Mouse (Mus musculus) adrenal gland, adult 18-20 months (tissue): Measurements from ENCODE around the gene Cfap126. TPM values are rescaled to one million over a fixed set of nuclear protein-coding genes. Genes with fewer than 3 reads are reported as not detected.

ENCODE experiments used
- DNase-seq, 2 experiments: peaks; one replicate each; pipeline ENCODE4 v3.0.0; 2021 to 2022; ENCODE audit warnings: low spot score in 2 of 2
- total RNA-seq, 2 experiments: library from RNA; stranded (reverse); gene quantifications; 1 replicate in 1 of 2; 2 replicates in 1 of 2; pipeline ENCODE4 v1.2.3; 2021

Gene Cfap126
- total RNA-seq, 2 experiments from 2014 or later = 3.0 to 4.2 TPM

DNA sequence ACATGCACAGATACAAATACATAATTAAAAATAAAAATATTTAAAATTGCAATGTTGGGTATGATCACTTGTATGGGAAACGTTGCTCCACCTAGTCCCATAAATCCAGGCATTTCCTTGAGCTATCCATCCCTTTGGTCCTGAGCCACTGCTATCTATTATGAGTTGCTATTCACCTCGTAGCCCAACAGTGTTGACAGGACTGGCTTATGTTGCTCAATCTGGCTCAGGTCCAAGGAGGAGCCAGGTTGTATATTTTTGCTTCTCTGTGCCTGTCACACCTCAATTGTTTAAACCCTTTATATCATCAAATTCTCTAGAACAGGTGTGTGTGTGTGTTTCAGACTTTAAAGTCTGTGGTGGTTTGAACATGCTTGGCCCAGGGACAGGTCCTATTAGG, 23.0 kb upstream of the Cfap126 start:
- DNase-seq = no peak

DNA sequence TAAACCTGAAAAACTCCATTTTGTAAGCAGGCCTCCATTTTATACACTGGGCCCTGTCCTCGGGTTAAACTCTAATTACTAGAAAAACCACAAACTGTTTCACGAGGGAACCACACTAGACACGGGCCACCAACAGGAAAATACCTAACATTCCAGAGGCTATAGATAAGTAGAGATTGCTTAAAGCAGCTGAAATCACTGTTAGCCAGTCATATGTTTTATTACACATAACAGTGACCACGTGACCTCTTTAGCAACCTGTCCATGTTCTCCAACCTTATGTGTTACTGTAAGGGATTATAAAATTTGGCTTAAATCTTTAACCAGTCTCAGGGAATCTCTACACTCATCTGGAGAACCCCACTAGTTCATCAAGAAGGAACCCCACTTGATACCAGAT, 19.3 kb upstream of the Cfap126 start:
- DNase-seq = no peak

DNA sequence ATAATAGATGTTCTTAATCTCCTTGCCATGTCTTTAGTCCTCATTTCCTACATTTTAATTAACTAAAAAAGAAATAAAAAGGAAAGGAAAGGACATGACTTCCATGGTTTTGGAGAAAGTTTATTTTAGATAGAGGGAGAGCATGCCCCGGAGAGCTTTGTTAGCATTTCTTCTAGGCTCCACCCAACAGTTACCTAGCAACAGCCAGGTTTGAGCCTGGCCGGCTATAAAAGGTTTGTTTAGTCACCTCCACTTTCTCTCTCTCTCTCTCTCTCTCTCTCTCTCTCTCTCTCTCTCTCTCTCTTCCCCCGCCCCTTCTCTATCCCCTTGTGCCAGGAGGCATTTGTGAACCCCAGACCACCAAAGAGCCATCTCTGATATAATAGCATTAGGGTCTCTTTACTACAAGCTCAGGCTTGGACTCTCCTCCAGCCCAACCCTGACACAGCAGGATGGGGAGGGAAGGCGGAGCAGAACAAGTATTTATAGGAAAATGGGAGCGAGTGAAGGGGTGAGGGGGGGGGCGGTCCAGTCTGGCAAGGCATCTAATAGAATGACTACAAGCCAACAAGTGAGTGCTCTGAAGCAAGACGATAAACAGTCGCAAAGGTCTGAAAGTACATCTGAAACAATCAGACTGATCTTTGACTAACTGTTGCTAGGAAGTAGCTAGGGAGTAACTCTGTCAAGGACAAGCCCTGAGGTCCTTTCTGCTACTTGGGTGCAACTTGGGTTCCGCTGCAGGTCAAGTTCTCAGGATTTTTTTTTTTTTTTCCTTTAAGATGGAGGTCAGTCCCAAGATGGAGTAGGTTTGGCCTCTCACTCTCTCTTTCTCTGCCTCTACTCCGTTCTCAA, 17.4 kb upstream of the Cfap126 start:
- DNase-seq = no peak

DNA sequence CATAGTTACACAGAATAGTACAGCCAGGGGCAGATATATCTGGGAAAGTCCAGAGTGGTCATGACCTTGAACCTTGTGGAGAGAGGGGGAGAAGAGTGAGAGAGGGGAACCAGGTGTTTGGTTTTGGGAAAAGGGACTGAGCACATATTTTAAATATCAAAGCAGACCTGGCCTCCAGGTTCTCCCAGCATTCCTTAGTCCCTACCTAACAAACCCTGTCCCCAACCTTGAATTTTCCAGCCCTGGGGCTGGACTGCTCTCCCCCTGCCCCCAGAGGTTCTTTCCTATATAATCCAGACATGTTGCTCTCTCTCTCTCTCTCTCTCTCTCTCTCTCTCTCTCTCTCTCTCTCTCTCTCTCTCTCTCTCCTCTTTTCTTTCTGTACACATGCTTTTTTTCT, 16.6 kb upstream of the Cfap126 start:
- DNase-seq = no peak

DNA sequence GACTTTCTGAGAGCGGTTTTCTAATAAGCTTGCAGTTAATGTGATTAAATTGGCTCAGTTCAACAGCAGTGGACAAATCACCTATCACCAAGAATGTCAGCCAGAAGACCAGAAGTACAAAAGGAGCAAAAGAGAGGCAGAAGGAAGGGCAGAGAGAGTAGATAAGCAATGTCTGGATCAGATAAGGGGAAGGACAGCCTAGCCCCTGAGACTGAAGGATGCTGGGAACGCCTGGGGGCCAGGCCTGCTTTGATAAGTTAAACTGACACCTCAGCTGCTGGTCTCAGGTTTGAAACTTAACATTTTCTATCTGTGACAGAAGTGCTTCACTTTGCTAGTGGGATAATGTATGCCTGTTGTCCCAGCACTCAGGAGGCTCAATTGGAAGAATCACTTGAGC, 16.1 kb upstream of the Cfap126 start:
- DNase-seq = no peak

DNA sequence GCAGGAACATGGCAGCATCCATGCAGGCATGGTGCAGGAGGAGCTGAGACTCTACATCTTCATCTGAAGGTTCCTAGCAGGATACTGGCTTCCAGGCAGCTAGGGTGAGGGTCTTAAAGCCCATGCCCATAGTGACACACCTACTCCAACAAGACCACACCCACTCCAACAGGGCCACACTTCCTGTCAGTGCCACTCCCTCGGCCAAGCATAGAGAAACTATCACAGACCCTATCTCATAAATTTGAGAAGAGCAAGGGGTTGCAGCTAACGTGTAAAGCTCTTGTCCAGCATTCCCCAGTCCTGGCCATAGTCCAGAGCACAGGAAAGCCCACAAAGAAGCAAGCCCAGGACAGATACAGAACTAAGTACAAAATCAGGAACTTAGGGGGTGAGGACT, 12.7 kb upstream of the Cfap126 start:
- DNase-seq = no peak

DNA sequence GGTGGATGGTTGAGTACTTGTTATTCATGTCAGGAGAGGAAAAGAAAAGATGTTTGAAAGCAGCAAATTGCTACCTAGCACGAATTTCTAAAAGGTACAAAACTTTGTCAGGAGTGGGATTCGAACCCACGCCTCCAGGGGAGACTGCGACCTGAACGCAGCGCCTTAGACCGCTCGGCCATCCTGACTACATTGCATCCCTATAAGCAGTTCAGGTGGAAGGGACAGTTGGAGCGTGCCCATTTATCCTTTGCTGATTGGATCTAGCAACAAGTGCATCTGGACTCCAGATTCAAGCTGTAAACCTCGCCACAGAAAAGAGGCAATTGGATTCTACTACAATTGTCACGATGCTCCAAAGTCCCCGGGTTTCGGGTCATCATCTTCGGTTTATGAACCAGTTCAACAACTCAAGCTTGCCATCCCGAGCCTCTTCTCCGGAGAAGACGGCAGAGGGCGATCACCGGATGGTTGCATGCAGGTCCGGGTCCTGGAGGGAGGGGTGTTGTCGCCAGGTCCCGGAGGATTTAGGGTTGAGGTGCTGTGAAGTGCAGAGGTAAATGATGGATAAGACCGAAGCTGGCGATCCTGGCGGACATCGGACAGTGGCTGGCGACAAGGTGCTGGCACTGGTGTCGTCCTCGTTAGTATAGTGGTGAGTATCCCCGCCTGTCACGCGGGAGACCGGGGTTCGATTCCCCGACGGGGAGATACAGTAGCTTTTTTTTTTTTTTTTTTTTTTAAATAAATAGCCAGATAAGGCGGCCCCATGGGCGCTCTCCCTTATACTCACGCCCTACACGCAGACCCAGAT, 11.8 kb upstream of the Cfap126 start:
- peak; percentile 90 to 95 for DNase-seq

DNA sequence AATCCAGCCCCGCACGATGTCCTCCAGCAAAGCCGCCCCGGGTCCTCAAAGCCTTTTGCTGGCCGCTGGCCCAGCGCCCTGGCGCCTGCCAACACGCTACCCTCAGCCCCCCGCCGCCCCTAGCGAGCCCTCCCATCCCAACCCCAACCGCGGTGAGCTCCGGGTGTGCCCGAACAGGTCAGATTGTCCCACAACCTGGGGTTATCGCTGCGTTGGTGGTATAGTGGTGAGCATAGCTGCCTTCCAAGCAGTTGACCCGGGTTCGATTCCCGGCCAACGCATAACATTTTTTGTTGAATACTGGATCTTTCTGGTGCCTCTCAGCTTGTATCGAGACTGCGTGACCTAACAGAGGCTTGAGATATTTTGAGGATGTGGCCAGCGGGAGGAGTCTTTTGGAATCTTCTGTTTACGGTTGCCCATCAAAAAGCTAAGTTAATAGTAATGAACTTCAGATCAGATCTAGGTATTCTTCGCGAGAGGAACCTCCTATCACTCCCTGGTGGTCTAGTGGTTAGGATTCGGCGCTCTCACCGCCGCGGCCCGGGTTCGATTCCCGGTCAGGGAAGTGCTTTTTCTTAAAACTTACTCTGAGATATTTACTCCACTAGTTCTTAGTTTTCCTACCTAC, 11.1 kb upstream of the Cfap126 start:
- peak; percentile 90 to 93 for DNase-seq

DNA sequence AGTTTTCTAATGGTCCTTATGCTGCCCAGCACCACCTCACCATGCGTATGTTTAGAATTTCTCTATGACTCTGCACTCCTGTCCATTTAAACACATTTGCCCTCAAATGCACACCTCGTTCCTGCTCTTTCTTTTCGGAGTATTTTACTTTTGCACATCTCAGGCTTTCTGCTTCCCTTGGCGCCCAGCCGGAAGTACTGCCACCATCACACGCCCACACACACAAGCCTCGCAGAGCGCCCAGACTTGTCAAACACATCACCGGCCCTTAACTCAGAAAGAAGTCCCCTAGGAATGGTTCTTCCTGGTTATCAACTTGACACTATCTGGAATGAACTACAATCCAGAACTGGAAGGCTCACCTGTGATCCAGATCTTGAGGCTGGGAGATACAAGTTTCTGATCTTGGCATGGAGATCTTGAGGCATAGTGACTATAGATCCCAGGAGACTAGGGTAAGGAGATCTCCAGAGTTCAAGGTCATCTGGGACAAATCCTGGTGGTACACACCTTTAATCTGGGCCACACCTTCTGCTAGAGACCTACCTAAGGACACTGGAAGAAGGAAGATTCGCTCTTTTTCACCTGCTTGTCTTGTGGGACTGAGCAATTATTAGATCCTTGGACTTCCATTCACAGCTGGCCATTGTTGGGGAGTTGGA, 10.4 kb upstream of the Cfap126 start:
- DNase-seq = no peak

DNA sequence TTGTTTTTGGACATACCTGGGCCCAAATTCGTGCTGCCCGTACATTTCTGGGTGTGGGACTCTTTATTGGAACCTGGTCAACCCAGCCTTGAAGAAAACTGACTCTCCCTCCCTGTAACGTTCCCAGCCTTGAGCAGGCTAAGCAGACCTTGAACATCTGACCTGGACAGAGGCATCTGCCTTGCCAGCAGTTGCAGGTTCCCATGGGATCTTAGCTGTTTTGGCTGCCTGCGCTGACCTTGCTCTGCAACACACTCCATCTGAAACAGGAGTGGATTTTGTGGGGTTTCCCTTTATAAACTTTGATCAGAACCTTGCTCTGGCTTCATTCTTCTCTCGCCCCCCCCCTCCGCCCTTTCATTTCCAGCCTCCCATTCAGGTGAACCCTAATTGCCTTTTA, 8.5 kb upstream of the Cfap126 start:
- no peak for DNase-seq

DNA sequence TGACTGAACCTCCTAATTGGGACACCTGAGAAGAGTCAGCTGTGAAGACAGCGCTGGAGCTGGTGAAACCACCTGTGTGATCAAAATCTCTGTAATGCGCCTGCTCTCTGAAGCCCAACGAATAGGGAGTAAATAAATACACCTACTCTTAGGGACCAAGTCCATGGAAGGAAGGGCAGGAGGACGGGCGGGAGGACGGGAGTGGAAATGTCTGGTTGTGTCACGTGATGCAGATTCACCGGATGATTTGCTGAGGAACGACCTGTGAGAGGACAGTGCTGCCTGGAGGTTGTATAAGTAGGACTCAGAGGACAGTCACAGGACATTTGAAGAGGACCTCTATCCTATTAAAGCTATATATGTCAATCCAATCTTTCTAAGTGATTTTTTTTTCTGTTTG, 4.1 kb upstream of the Cfap126 start:
- no peak for DNase-seq

DNA sequence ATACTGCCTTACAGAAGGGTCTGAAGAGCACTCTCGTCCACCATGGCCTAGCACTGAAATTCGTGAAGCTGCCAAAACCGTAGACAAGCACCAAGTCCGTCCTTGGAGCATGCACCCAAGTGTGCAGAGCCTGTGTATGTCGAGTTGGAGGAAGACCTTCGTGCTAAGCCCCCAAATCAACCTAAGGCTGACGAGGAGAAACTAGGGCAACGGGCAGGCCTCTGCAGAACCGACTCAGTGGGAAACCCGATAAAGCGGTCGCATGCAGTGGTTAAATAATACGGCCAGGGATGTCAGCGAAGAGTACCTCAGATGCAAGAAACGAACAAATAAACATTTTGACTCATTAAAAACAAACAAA, 3.1 kb upstream of the Cfap126 start:
- no peak for DNase-seq

DNA sequence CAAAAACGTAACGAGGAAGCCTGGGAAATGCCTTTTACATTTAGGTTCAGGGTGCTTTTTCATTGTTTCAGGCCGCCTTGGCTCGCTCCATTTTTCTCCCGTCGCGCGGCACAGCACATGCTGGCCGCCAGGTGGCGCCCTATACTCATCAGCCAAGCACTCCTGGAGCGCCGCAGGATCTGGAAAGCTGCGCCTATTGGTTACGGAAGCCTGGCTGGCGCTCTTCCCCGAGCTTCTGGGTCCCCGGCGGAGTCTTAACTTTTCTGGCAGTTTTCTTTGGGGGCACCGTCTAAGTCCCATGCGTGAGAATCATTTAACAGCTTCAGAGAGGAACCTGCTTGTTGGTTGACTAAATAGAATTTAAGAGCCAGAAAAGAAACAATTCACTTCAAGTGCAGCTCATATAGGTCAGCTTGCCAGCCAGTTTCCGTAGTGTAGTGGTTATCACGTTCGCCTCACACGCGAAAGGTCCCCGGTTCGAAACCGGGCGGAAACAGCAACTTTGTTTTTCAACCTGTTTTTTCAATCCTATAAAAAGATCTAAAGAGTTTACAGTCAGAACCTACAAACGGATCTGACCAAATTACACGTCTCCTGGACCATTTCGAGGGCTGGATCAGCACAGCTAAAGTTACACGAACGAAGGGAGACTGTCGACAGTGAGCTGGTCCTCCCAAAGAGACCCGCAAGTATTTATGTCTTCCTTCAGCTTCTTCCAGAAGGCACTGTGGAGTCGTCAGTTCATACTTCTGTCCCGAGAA, 2.5 kb upstream of the Cfap126 start:
- DNase-seq = peak; percentile 93 to 94

DNA sequence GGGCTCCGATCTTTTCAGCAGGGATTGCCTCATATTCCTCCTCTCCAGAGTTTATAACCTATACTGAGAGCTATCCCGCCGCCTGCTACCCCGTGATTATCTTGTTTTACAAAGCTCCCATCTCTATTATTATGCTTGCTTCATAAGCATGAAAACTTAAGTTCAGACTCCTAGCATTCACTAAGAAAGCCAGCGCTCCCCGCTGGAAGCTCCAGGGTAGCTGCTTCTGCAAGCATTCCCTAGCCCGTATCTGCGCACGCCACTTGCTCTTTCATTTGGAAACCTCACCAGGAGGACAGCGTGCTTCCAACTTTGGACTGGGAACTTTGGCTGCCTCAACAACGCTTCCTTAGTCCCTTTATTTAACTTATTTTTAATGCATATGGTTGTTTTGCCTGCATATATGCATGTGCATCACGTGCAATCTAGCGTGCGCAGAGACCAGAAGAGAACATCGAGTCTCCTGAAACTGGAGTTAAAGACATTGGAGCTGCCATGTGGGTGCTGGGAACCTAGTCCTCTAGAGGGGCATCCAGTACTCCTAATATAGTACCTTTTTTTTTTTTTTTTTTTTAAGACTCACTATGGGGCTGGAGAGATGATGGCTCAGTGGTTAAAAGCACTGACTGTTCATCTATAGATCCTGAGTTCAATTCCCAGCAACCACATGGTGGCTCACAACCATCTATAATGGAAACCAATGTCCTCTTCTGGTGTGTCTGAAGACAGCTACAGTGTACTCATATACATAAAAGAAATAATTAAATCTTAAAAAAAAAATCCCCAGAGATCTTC, 1.7 kb upstream of the Cfap126 start:
- DNase-seq = peak in 1 of 2 experiments; percentile 45

DNA sequence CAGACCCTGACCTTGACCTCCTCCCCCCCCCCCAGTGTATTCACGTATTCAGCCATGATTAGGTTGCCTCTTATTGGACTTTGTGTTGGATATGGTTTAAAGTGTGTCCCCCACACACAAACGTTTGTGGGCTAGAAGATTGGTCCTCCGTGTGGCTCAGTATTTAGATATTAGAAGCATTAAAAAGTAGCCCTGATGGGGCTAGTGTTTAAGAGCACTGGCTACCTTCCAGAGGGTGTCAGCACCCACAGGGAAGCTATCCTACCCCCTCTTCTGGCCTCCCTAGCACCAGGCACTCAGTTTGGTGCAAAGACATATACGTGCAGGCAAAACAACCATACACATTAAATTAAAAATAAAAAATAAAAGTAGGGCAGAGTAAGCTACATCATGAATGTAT, 732 bp upstream of the Cfap126 start:
- no peak for DNase-seq

DNA sequence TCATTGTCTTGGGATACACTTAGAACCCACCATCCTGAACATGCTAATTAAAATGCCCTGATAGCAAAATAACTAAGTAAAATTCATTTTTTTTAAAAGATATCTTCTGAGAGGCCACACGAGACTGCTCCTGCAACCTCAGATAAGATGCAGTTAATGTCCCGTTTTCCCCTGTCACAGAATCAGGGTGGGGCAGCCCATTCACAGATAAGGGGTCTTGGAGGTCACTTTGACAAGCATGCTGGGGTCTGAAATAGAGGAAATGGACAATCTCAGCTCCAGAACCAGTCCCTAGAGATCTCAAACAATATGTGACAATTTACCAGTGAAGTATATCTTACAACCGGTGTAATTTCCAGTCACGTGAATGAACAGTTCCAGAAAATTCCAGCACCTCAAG, 2.6 kb downstream of the Cfap126 start:
- DNase-seq = no peak

DNA sequence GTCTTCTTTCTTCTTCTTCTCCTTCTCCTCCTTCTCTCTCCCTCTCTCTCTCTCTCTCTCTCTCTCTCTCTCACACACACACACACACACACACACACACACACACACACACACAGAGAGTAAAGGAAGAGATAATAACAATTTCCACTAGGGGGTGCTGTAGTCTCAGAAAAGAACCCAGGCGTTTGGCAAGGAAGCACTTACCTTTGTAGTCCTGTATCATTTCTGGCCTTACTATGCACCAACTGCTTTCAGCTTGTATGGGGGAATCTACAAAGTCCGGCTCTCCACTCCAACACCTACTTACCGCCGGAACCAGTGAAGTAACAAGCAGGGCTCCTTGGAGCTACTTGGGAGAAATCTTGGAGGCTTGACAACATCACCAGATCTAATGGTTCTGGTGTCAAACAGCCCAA, 4.6 kb downstream of the Cfap126 start:
- peak in 1 of 2 experiments; percentile 46 for DNase-seq

DNA sequence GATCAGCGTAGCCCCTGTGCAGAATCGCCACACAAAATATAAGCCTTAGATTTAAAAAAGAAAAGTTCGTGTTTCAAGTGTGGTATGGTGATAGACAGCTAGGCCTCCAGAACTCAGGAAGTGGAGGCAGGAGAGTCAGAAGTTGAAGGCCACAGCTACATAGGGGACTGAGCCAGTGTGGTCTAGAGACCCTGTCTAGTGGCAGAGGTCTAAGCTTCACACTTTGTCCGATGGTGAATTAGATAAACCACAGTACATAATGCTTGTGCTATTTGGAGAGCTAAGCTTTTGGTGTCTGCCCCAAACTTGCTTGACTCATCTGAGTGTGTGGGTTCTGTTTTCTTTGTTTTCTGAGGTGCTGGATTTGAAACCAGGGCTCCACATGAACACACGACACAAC, 5.3 kb downstream of the Cfap126 start:
- no peak for DNase-seq

DNA sequence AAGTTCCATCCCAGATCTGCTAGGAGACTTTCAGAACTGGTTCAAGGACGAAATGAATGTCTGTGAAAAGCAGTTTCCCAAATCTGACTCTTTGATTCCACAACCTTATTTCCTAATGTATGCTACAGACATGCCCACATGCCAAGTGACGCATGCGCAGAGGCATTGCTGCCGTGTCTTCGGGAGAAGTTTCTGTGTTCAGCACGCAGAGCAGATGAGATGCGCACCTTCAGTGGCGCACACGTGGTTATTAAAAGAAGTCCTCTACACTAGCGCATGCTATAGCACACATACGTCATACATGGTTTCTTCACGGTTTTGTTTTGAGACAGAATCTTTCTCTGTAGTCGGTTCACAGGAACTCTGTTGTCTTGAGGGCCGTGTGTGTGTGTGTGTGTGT, 5.7 kb downstream of the Cfap126 start:
- no peak for DNase-seq

DNA sequence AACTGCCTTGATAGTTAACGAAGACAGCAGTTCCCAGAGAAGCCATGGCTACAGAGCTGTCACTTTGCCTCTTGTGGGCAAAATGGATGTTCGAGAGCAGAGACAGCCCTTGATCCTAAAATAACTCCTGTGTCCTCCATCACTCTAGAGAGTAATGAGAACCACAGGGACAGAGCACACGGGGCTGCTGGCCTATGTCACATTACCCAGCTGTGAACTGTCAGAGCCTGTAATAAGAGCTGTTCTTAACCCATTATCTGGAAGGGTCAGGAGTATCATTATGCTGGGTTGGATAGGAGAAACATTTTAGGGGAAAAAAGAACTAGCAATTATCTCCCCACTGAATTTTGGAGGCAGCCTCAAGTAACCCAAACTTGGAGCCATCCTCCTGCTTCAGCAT, 7.2 kb downstream of the Cfap126 start:
- DNase-seq = no peak
